Mouse (Mus musculus): Measurements from ENCODE around the gene Cic. TPM values are rescaled to one million over a fixed set of nuclear protein-coding genes. Genes with fewer than 3 reads are reported as not detected.

The Cic gene
- polyA plus RNA-seq, 1 experiment from 2014 or later, result 44.2 TPM

DNA sequence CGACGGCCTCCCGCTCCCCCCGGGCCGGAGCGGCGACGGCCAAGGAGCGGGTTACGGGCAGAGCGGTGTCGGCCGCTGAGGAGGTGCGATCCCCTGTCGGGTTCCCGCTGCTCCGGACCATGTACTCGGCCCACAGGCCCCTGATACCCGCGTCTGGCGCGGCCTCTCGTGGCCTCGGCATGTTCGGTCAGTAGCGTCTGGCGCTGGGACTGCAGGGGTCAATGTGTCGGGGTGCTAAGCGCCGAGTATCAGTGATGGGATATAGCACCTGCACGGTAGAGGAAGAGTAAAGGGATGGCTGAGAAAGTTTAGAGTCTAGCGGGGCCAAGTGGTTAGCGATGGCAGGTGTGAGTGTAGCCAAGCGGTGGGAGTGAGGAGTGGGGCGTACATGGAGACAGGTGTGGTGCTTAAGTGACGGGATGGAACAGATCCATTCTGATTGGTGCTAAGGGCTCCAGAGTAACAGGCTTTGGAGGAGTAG lies 15.3 kb downstream of the Cic start:
- Histone ChIP-seq H3K4me2 (replicated peaks) (peak overlapping the region; percentile 95), H3K9me3 (no peaks in the 10 kb centered on the region), H3K4me3 (peak overlapping the region; percentile 71), H3K27ac (peak overlapping the region; percentile 96), H3K9ac (peak overlapping the region; percentile 86), H3K4me1 (peaks cover 53% of the 10 kb centered on the region), H3K36me3 (peaks cover 33% of the 10 kb centered on the region), H3K27me3 (replicated peaks) (no peaks in the 10 kb centered on the region)
- under 1% methylated on average over 34 of the region's 36 CpGs for WGBS
- peak; percentile 4; the same call in 1 of the 2 replicates for ATAC-seq (ENCODE audit: low FRiP score, low read depth)

DNA sequence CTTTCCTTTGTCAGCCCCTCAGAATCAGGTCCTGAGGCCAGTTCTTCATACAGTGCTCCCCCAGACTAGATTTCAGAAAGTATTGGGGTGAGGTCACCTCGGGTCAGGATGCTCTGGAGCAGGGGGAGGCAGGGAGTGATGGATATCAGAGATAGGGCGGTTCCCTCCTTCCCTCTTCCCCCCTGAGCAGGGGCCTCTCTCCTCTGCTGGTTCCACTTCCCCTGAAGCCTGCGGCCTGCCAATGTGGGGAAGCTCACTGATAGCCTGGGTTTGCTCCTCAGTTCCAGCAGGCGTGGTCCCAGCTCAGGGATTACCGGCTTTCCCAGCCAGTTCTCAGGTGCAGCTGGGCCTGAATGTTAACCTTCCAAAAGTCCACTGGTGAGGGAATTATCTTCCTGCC lies 16.1 kb downstream of the Cic start:
- Histone ChIP-seq H3K4me3 (peak overlapping the region; percentile 71), H3K9me3 (no peaks in the 10 kb centered on the region), H3K4me1 (peaks cover 50% of the 10 kb centered on the region), H3K9ac (peak overlapping the region; percentile 86), H3K27ac (no peak overlapping the region), H3K27me3 (replicated peaks) (no peaks in the 10 kb centered on the region), H3K36me3 (peaks cover 41% of the 10 kb centered on the region), H3K4me2 (replicated peaks) (peak overlapping the region; percentile 95)
- ATAC-seq (ENCODE audit: low FRiP score, low read depth), result no peak
- WGBS, result 37% methylated on average over 5 of the region's 5 CpGs

DNA sequence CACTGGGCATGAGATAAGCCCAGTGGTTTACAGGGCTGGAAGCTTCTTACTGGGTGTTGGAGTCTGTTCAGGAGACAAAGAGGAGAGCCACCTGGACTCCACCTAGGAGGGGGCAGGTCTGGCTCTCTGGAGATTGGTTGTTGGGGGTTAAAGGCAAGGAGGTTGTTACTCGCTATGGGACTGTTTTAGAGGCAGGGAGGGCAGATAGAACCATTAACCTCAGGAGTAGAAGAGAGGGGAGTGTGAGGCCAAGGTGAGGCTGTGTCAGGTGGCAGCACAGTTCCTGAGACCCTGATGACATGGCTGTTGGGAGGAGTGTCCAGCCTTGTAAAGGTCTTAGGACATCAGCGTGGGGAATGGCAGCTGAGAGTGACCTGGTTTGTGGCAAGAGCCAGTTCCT lies 16.7 kb downstream of the Cic start:
- Histone ChIP-seq H3K27ac (no peak overlapping the region), H3K4me1 (peaks cover 48% of the 10 kb centered on the region), H3K27me3 (replicated peaks) (no peaks in the 10 kb centered on the region), H3K4me3 (peak overlapping the region; percentile 71), H3K4me2 (replicated peaks) (peak overlapping the region; percentile 95), H3K36me3 (peaks cover 47% of the 10 kb centered on the region), H3K9ac (peak overlapping the region; percentile 86), H3K9me3 (no peaks in the 10 kb centered on the region)
- no peak for ATAC-seq (ENCODE audit: low FRiP score, low read depth)
- WGBS, result 84% methylated on average over 2 of the region's 2 CpGs

DNA sequence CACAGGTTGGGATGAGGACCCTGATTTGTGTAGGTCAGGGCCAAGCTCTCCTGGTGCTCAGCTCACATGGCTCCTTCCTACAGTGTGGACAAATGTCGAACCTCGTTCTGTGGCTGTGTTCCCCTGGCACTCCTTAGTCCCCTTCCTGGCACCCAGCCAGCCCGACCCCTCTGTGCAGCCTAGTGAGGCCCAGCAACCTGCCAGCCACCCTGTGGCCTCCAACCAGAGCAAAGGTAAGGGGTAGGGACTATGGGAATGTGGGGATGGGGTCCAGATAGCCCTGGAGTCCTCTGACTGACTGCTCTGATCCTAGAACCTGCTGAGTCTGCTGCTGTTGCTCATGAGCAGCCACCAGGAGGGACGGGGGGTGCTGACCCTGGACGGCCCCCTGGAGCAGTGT lies 17.3 kb downstream of the Cic start:
- H3K4me2 ChIP-seq (replicated peaks), result peak overlapping the region; percentile 95
- ATAC-seq (ENCODE audit: low FRiP score, low read depth), result no peak
- no peaks in the 10 kb centered on the region for H3K27me3 ChIP-seq (replicated peaks)
- 0 out of 2 replicates have a peak overlapping the region, but pooled peaks have one; percentile 71 for H3K4me3 ChIP-seq
- H3K36me3 ChIP-seq, result peaks cover 53% of the 10 kb centered on the region
- peaks cover 42% of the 10 kb centered on the region for H3K4me1 ChIP-seq
- H3K9me3 ChIP-seq, result 0 out of 2 replicates have a peak, but pooled peaks cover 4% of the 10 kb centered on the region
- WGBS, result 76% methylated on average over 5 of the region's 5 CpGs
- peak overlapping the region; percentile 86 for H3K9ac ChIP-seq
- H3K27ac ChIP-seq, result no peak overlapping the region

DNA sequence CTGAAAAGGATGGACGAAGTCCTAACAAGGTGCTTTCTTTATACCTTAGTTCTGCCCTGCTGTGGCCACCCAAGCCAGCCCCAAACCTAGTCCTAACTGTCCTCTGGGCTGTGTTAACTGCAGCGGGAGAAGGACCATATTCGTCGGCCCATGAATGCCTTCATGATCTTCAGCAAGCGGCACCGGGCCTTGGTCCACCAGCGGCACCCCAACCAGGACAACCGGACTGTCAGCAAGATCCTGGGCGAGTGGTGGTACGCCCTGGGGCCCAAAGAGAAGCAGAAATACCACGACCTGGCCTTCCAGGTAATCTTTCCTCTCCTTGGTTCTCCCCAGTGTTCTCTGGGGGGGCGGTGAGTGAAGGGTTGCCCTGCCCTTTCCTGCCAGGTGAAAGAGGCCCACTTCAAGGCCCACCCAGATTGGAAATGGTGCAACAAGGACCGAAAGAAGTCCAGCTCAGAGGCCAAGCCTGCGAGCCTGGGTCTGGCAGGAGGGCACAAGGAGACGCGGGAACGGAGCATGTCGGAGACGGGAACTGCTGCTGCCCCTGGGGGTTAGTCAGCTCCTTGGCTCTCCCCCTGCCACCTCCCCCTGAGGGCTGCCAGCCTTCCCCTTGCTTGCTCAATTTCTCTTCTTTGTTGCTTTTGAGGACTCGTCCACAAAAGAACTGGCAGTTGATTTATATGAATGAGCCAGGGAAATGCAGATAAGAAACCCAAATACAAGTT lies 18.2 kb downstream of the Cic start:
- H3K9ac ChIP-seq, result no peak overlapping the region

DNA sequence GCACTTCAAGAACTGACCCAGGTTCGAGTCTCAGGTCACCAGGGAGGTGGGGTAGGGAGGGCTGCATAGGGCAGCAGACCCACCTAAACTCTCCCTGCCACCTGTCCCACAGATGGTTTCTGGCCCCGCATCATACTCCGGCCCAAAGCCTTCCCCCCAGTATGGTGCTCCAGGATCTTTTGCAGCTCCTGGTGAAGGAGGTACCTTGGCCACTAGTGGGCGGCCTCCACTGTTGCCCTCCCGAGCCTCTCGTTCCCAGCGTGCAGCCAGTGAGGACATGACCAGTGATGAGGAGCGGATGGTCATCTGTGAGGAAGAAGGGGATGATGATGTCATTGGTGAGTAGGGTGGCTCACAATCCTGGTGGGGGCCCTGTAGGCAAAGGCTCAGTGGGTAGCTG lies 19.5 kb downstream of the Cic start:
- ATAC-seq (ENCODE audit: low FRiP score, low read depth), result no peak
- no peak overlapping the region for H3K27ac ChIP-seq
- no peak overlapping the region for H3K9ac ChIP-seq
- no peak overlapping the region for H3K4me3 ChIP-seq
- H3K4me1 ChIP-seq, result peaks cover 23% of the 10 kb centered on the region
- no peak overlapping the region for H3K4me2 ChIP-seq (replicated peaks)
- no peaks in the 10 kb centered on the region for H3K27me3 ChIP-seq (replicated peaks)
- peaks cover 75% of the 10 kb centered on the region for H3K36me3 ChIP-seq
- WGBS, result 82% methylated on average over 8 of the region's 8 CpGs
- 0 out of 2 replicates have a peak, but pooled peaks cover 6% of the 10 kb centered on the region for H3K9me3 ChIP-seq

More for the DNA sequence above, 18.2 kb downstream of the Cic start:
- Histone ChIP-seq H3K27me3 (replicated peaks) (no peaks in the 10 kb centered on the region), H3K36me3 (peaks cover 62% of the 10 kb centered on the region), H3K9me3 (0 out of 2 replicates have a peak, but pooled peaks cover 6% of the 10 kb centered on the region), H3K4me1 (peaks cover 33% of the 10 kb centered on the region), H3K27ac (no peak overlapping the region), H3K4me2 (replicated peaks) (no peak overlapping the region), H3K4me3 (no peak overlapping the region)
- no peak for ATAC-seq (ENCODE audit: low FRiP score, low read depth)
- 85% methylated on average over 20 of the region's 20 CpGs for WGBS

DNA sequence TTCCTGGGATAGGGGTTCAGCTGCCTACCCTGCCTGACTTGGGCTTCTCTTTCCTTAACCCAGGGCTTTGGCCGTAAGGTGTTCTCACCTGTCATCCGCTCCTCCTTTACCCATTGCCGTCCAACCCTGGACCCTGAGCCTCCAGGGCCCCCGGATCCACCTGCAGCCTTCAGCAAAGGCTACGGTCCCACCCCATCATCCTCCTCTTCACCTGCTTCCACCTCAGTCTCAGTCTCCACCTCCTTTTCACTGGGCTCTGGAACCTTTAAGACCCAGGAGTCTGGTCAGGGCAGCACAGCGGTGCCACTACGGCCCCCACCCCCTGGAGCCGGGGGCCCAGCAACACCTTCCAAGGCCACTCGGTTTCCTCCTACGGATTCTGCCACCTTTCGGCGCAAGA lies 20.5 kb downstream of the Cic start:
- Histone ChIP-seq H3K4me1 (peaks cover 19% of the 10 kb centered on the region), H3K9ac (no peak overlapping the region), H3K4me3 (no peak overlapping the region), H3K9me3 (0 out of 2 replicates have a peak, but pooled peaks cover 6% of the 10 kb centered on the region), H3K27ac (no peak overlapping the region), H3K4me2 (replicated peaks) (no peak overlapping the region), H3K27me3 (replicated peaks) (no peaks in the 10 kb centered on the region), H3K36me3 (peaks cover 85% of the 10 kb centered on the region)
- ATAC-seq (ENCODE audit: low FRiP score, low read depth), result no peak
- 96% methylated on average over 12 of the region's 12 CpGs for WGBS

DNA sequence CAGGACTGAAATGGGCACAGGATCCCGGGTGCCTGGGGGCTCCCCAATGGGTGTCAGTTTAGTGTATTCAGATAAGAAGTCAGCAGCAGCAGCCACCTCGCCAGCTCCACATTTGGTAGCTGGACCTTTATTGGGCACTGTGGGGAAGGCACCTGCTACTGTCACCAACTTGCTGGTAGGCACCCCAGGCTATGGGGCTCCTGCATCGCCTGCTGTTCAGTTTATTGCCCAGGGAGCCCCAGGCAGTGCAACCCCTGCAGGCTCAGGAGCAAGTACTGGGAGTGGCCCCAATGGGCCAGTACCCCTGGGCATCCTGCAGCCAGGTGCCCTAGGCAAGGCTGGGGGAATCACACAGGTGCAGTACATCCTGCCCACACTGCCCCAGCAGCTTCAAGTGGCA lies 21.2 kb downstream of the Cic start:
- H3K27ac ChIP-seq, result no peak overlapping the region

DNA sequence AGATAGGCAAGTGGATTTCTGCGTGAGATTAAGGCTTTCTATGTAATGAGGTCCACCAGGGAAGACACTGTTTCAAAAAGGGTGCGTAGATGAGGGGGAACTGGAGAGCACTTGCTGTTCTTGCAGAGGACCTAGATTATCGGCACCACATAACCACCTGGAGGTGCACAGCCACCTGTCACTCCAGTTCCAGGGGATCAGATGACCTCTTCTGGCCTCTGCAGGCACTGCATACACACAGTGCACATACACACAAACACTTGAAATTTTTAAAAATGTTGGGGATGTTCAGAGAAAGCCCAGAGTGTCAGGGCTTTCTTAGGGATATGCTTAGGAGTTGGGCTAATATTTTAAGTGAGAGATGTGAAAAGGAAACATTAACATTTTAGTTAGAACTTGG lies 22.4 kb downstream of the Cic start:
- peaks cover 98% of the 10 kb centered on the region for H3K36me3 ChIP-seq
- ATAC-seq (ENCODE audit: low FRiP score, low read depth), result no peak
- H3K4me1 ChIP-seq, result peaks cover under 1% of the 10 kb centered on the region; the same call in 1 of the 2 replicates
- H3K9ac ChIP-seq, result no peak overlapping the region
- no peak overlapping the region for H3K4me2 ChIP-seq (replicated peaks)
- H3K27me3 ChIP-seq (replicated peaks), result no peaks in the 10 kb centered on the region
- H3K27ac ChIP-seq, result no peak overlapping the region
- H3K9me3 ChIP-seq, result 0 out of 2 replicates have a peak, but pooled peaks cover 6% of the 10 kb centered on the region
- no peak overlapping the region for H3K4me3 ChIP-seq
- 96% methylated on average over 3 of the region's 3 CpGs for WGBS

More for the DNA sequence above, 21.2 kb downstream of the Cic start:
- H3K4me2 ChIP-seq (replicated peaks), result no peak overlapping the region
- H3K4me1 ChIP-seq, result peaks cover 12% of the 10 kb centered on the region
- 94% methylated on average over 3 of the region's 3 CpGs for WGBS
- peaks cover 92% of the 10 kb centered on the region for H3K36me3 ChIP-seq
- H3K9ac ChIP-seq, result 0 out of 2 replicates have a peak overlapping the region, but pooled peaks have one; percentile 5
- ATAC-seq (ENCODE audit: low FRiP score, low read depth), result no peak
- no peaks in the 10 kb centered on the region for H3K27me3 ChIP-seq (replicated peaks)
- H3K4me3 ChIP-seq, result no peak overlapping the region
- H3K9me3 ChIP-seq, result 0 out of 2 replicates have a peak, but pooled peaks cover 6% of the 10 kb centered on the region

DNA sequence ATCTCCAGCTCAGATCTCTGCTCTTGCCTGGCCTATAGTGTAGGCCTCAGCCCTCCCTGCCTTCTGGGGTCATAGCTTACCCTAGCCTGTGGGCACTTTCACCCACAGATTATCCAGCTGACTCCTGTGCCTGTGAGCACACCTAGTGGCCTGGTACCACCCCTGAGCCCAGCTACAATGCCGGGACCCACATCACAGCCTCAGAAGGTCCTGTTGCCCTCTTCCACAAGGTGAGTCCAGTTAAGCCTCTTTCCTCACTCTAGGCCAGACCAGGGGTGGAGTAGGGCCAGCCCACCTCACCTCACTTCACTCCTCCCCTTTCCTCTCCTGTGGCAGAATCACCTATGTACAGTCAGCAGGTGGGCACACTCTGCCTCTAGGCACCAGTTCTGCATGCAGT lies 23.0 kb downstream of the Cic start:
- H3K4me1 ChIP-seq, result peaks cover 6% of the 10 kb centered on the region; the same call in 1 of the 2 replicates
- no peaks in the 10 kb centered on the region for H3K27me3 ChIP-seq (replicated peaks)
- 100% methylated on average over 1 of the region's 1 CpGs for WGBS
- 0 out of 2 replicates have a peak, but pooled peaks cover 6% of the 10 kb centered on the region for H3K9me3 ChIP-seq
- no peak for ATAC-seq (ENCODE audit: low FRiP score, low read depth)
- H3K9ac ChIP-seq, result no peak overlapping the region
- H3K27ac ChIP-seq, result no peak overlapping the region
- H3K4me2 ChIP-seq (replicated peaks), result no peak overlapping the region
- H3K4me3 ChIP-seq, result no peak overlapping the region
- H3K36me3 ChIP-seq, result peaks cover 98% of the 10 kb centered on the region

DNA sequence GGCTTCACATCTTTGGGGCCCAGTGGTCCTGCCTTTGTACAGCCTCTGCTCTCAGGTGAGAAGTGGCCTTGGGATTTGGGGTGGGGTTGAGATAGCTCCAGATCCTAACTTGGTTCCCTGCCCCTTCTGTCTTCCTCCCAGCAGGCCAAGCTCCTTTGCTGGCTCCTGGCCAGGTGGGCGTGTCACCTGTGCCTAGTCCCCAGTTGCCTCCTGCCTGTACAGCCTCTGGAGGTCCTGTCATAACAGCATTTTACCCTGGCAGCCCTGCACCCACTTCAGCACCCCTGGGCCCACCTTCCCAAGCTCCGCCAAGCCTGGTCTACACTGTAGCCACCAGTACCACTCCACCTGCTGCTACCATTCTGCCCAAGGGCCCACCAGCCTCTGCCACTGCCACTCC lies 23.4 kb downstream of the Cic start:
- Histone ChIP-seq H3K27me3 (replicated peaks) (no peaks in the 10 kb centered on the region), H3K4me3 (no peak overlapping the region), H3K4me2 (replicated peaks) (no peak overlapping the region), H3K27ac (no peak overlapping the region), H3K9me3 (0 out of 2 replicates have a peak, but pooled peaks cover 6% of the 10 kb centered on the region), H3K9ac (no peak overlapping the region), H3K36me3 (peaks cover 97% of the 10 kb centered on the region), H3K4me1 (peaks cover 10% of the 10 kb centered on the region)
- no peak for ATAC-seq (ENCODE audit: low FRiP score, low read depth)
- 97% methylated on average over 2 of the region's 2 CpGs for WGBS

DNA sequence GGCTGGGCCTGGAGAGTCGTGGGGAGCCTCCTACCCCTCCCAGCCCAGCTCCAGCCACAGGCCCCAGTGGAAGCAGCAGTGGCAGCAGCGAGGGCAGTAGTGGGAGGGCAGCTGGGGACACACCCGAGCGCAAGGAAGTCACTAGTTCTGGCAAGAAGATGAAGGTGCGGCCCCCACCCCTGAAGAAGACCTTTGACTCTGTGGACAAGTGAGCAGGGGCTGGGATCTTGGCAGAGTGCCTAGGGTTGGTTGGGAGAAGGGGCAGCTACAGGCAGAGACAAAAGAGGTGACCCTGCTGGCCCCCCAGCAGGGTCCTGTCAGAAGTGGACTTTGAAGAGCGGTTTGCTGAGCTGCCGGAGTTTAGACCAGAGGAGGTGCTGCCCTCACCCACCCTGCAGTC lies 24.6 kb downstream of the Cic start:
- 71% methylated on average over 7 of the region's 7 CpGs for WGBS
- Histone ChIP-seq H3K9me3 (0 out of 2 replicates have a peak, but pooled peaks cover 6% of the 10 kb centered on the region), H3K4me1 (peaks cover 20% of the 10 kb centered on the region), H3K9ac (no peak overlapping the region), H3K4me2 (replicated peaks) (no peak overlapping the region), H3K27ac (no peak overlapping the region), H3K27me3 (replicated peaks) (no peaks in the 10 kb centered on the region), H3K4me3 (no peak overlapping the region), H3K36me3 (peaks cover 87% of the 10 kb centered on the region)
- no peak for ATAC-seq (ENCODE audit: low FRiP score, low read depth)
